Mouse (Mus musculus) hindbrain, embryonic 11.5 days (tissue): ENCODE data around the gene Rpl39. TPM values are rescaled to one million over a fixed set of nuclear protein-coding genes. Genes with fewer than 3 reads are reported as not detected.
"Not testable (repeated sequence)": the region's sequence is repeated elsewhere in the genome, so short reads cannot be mapped to it uniquely, and the experiment has no call there.

Experiments used
- ATAC-seq: fragments of 200-750 bp; cut with Nextera tagmentation; 2 replicates; pipeline ENCODE4 v1.8.0; 2017; ENCODE audit warnings: mild to moderate bottlenecking, moderate TSS enrichment, moderate library complexity; ENCODE audit not compliant: low FRiP score
- DNase-seq: peaks from one replicate; pipeline ENCODE4 v3.0.0-alpha.2; 2015; ENCODE audit warnings: low spot score
- H3K27ac ChIP-seq: fragments of 300-500 bp; sonication (generic); 2 replicates; pipeline ENCODE4 v1.5.1; 2014; ENCODE audit warnings: mild to moderate bottlenecking, low read depth, low read length
- H3K27me3 ChIP-seq: fragments of 300-500 bp; sonication (generic); 2 replicates; pipeline ENCODE4 v1.6.1; 2014; ENCODE audit warnings: mild to moderate bottlenecking, low read length, moderate library complexity, mixed read lengths; ENCODE audit not compliant: control insufficient read depth, insufficient read depth
- H3K36me3 ChIP-seq: fragments of 300-500 bp; sonication (generic); 2 replicates; pipeline ENCODE4 v1.6.1; 2014; ENCODE audit warnings: mild to moderate bottlenecking, low read length, moderate library complexity, mixed read lengths; ENCODE audit not compliant: control insufficient read depth, insufficient read depth
- H3K4me1 ChIP-seq: fragments of 300-500 bp; sonication (generic); replicated peaks from 2 replicates; pipeline ENCODE4 v1.6.1; 2014; ENCODE audit warnings: low read length, mixed read lengths; ENCODE audit not compliant: control insufficient read depth, insufficient read depth
- H3K4me2 ChIP-seq: fragments of 300-500 bp; sonication (generic); replicated peaks from 2 replicates; pipeline ENCODE4 v1.6.1; 2014; ENCODE audit warnings: mild to moderate bottlenecking, low read depth, low read length
- H3K4me3 ChIP-seq: fragments of 300-500 bp; sonication (generic); 2 replicates; pipeline ENCODE4 v1.5.1; 2014; ENCODE audit warnings: low read depth, low read length
- H3K9ac ChIP-seq: fragments of 300-500 bp; sonication (generic); 2 replicates; pipeline ENCODE4 v1.6.1; 2014; ENCODE audit warnings: low read depth, low read length
- H3K9me3 ChIP-seq: fragments of 300-500 bp; sonication (generic); 2 replicates; pipeline ENCODE4 v1.6.1; 2016; ENCODE audit warnings: low read length; ENCODE audit not compliant: control insufficient read depth
- WGBS: fragments of 180-500 bp; shearing (Covaris S2); extraction: QIAGEN DNeasy Blood & Tissue Kit; methylation state at CpG from one replicate; pipeline ENCODE4 v1.1.7; 2014; 5-methylcytosine and 5-hydroxymethylcytosine counted together
- polyA plus RNA-seq: library from polyadenylated mRNA; unstranded; fragments of >200 nt; fragmentation: Nextera tagmentation; extraction: Ambion mirVana; gene quantifications from 2 replicates; pipeline ENCODE4 v1.2.1, GENCODE M21; 2014

The Rpl39 gene
- polyA plus RNA-seq, 1 experiment from 2014 or later, result 431 TPM

- H3K9me3 ChIP-seq, H3K4me2 ChIP-seq, H3K27ac ChIP-seq, DNase-seq, H3K4me1 ChIP-seq, H3K9ac ChIP-seq, H3K27me3 ChIP-seq, ATAC-seq, H3K36me3 ChIP-seq, H3K4me3 ChIP-seq: not testable (repeated sequence)
- WGBS, result 75% methylated on average over 3 of the region's 4 CpGs
These were observed 4.9 kb downstream of the Rpl39 start for GRCm38 (mm10) chrX:37080345-37080744.

- no peaks in the 10 kb centered on the region for H3K9me3 ChIP-seq
- no peaks in the 10 kb centered on the region for H3K27me3 ChIP-seq
- no peak overlapping the region for H3K27ac ChIP-seq
- DNase-seq (no peak), ATAC-seq (no peak)
- no peak overlapping the region for H3K4me3 ChIP-seq
- no peaks in the 10 kb centered on the region for H3K4me1 ChIP-seq
- H3K9ac ChIP-seq, result no peak overlapping the region
- WGBS, result 82% methylated on average over 8 of the region's 8 CpGs
- no peaks in the 10 kb centered on the region for H3K36me3 ChIP-seq
- no peak overlapping the region for H3K4me2 ChIP-seq
These were observed 8.6 kb downstream of the Rpl39 start for GRCm38 (mm10) chrX:37076651-37077050.

GRCm38 (mm10) chrX:37074262-37074892, 10.8 kb downstream of the Rpl39 start:
- H3K9ac ChIP-seq, result no peak overlapping the region
- H3K4me2 ChIP-seq, result no peak overlapping the region
- H3K4me3 ChIP-seq, result no peak overlapping the region
- 43% methylated on average over 9 of the region's 9 CpGs for WGBS
- ATAC-seq (no peak), DNase-seq (peak; percentile 78)
- H3K27ac ChIP-seq, result no peak overlapping the region
- H3K4me1 ChIP-seq, result no peaks in the 10 kb centered on the region
- H3K36me3 ChIP-seq, result no peaks in the 10 kb centered on the region
- no peaks in the 10 kb centered on the region for H3K9me3 ChIP-seq
- H3K27me3 ChIP-seq, result no peaks in the 10 kb centered on the region

- WGBS, result 80% methylated on average over 5 of the region's 5 CpGs
- ATAC-seq (no peak), DNase-seq (no peak)
- H3K36me3 ChIP-seq, result no peaks in the 10 kb centered on the region
- H3K4me3 ChIP-seq, result no peak overlapping the region
- no peak overlapping the region for H3K4me2 ChIP-seq
- H3K27ac ChIP-seq, result no peak overlapping the region
- no peaks in the 10 kb centered on the region for H3K27me3 ChIP-seq
- no peak overlapping the region for H3K9ac ChIP-seq
- no peaks in the 10 kb centered on the region for H3K9me3 ChIP-seq
- no peaks in the 10 kb centered on the region for H3K4me1 ChIP-seq
These were observed 16.4 kb downstream of the Rpl39 start for GRCm38 (mm10) chrX:37068766-37069165.

GRCm38 (mm10) chrX:37067299-37067698, 17.9 kb downstream of the Rpl39 start:
- no peaks in the 10 kb centered on the region for H3K4me1 ChIP-seq
- H3K4me3 ChIP-seq, result no peak overlapping the region
- 85% methylated on average over 3 of the region's 3 CpGs for WGBS
- H3K36me3 ChIP-seq, result no peaks in the 10 kb centered on the region
- H3K4me2 ChIP-seq, result no peak overlapping the region
- H3K27ac ChIP-seq, result no peak overlapping the region
- no peaks in the 10 kb centered on the region for H3K27me3 ChIP-seq
- DNase-seq (no peak), ATAC-seq (no peak)
- H3K9me3 ChIP-seq, result no peaks in the 10 kb centered on the region
- no peak overlapping the region for H3K9ac ChIP-seq

GRCm38 (mm10) chrX:37063902-37064301, 21.3 kb downstream of the Rpl39 start:
- Histone ChIP-seq H3K9me3 (no peaks in the 10 kb centered on the region), H3K4me1 (no peaks in the 10 kb centered on the region), H3K4me3 (no peak overlapping the region), H3K9ac (no peak overlapping the region), H3K27me3 (no peaks in the 10 kb centered on the region), H3K27ac (no peak overlapping the region), H3K36me3 (no peaks in the 10 kb centered on the region), H3K4me2 (no peak overlapping the region)
- DNase-seq (no peak), ATAC-seq (no peak)
- 80% methylated on average over 9 of the region's 9 CpGs for WGBS

- peak overlapping the region; percentile 29 for H3K4me3 ChIP-seq
- no peak overlapping the region for H3K27ac ChIP-seq
- ATAC-seq (no peak), DNase-seq (peak; percentile 31)
- no peaks in the 10 kb centered on the region for H3K9me3 ChIP-seq
- peak overlapping the region; percentile 47 for H3K4me2 ChIP-seq
- H3K36me3 ChIP-seq, result no peaks in the 10 kb centered on the region
- no peaks in the 10 kb centered on the region for H3K4me1 ChIP-seq
- H3K9ac ChIP-seq, result no peak overlapping the region
- WGBS, result 19% methylated on average over 58 of the region's 70 CpGs
- H3K27me3 ChIP-seq, result peaks cover 19% of the 10 kb centered on the region
These were observed 36.0 kb downstream of the Rpl39 start for GRCm38 (mm10) chrX:37048890-37049823.

- Histone ChIP-seq H3K4me1 (no peaks in the 10 kb centered on the region), H3K27ac (no peak within 1 kb of the TSS), H3K4me3 (peak within 1 kb of the TSS; percentile 29), H3K36me3 (no peaks in the 10 kb centered on the region), H3K9me3 (no peaks in the 10 kb centered on the region), H3K27me3 (peaks cover 19% of the 10 kb centered on the region), H3K9ac (no peak within 1 kb of the TSS), H3K4me2 (peak within 1 kb of the TSS; percentile 47)
- 8% methylated on average over 28 of the region's 38 CpGs for WGBS
- no peak for ATAC-seq
- peak; percentile 17 for DNase-seq
These were observed 36.9 kb downstream of the Rpl39 start, which contains the start of gene Sowahd for GRCm38 (mm10) chrX:37048066-37048889. Gene Sowahd (plus strand): TSS chrX:37048845.
